Mouse (Mus musculus): Measurements from ENCODE around the gene Ppfibp1. TPM values are rescaled to one million over a fixed set of nuclear protein-coding genes. Genes with fewer than 3 reads are reported as not detected.

Gene Ppfibp1
- total RNA-seq, 2 experiments from 2014 or later: 0.42 to 1.5 TPM

GRCm38 (mm10) chr6:146979115-146979744 lies 90.9 kb downstream of the Ppfibp1 start:
- ATAC-seq (replicated peaks; ENCODE audit: low FRiP score, poor library complexity, severe bottlenecking): no peak

- ATAC-seq (replicated peaks; ENCODE audit: low FRiP score, poor library complexity, severe bottlenecking): no peak
Observed at GRCm38 (mm10) chr6:146979953-146980352, 91.7 kb downstream of the Ppfibp1 start.

GRCm38 (mm10) chr6:146981249-146981835 lies 93.1 kb downstream of the Ppfibp1 start:
- no peak for ATAC-seq (replicated peaks; ENCODE audit: low FRiP score, poor library complexity, severe bottlenecking)

- ATAC-seq (replicated peaks; ENCODE audit: low FRiP score, poor library complexity, severe bottlenecking): no peak
Observed at GRCm38 (mm10) chr6:146984569-146984968, 96.3 kb downstream of the Ppfibp1 start.

GRCm38 (mm10) chr6:146994236-146994635 lies 105.9 kb downstream of the Ppfibp1 start:
- no peak for ATAC-seq (replicated peaks; ENCODE audit: low FRiP score, poor library complexity, severe bottlenecking)

GRCm38 (mm10) chr6:146995391-146995790 lies 107.1 kb downstream of the Ppfibp1 start:
- ATAC-seq (replicated peaks; ENCODE audit: low FRiP score, poor library complexity, severe bottlenecking): no peak

- no peak for ATAC-seq (replicated peaks; ENCODE audit: low FRiP score, poor library complexity, severe bottlenecking)
Observed at GRCm38 (mm10) chr6:146995878-146996277, 107.6 kb downstream of the Ppfibp1 start.

GRCm38 (mm10) chr6:146997006-146997405 lies 108.7 kb downstream of the Ppfibp1 start:
- ATAC-seq (replicated peaks; ENCODE audit: low FRiP score, poor library complexity, severe bottlenecking): no peak

GRCm38 (mm10) chr6:146998710-146999109 lies 110.4 kb downstream of the Ppfibp1 start:
- ATAC-seq (replicated peaks; ENCODE audit: low FRiP score, poor library complexity, severe bottlenecking): no peak

- no peak for ATAC-seq (replicated peaks; ENCODE audit: low FRiP score, poor library complexity, severe bottlenecking)
Observed at GRCm38 (mm10) chr6:146999302-146999701, 111.0 kb downstream of the Ppfibp1 start.

- ATAC-seq (replicated peaks; ENCODE audit: low FRiP score, poor library complexity, severe bottlenecking): no peak
Observed at GRCm38 (mm10) chr6:146999755-147000154, 111.5 kb downstream of the Ppfibp1 start.

GRCm38 (mm10) chr6:147008148-147008547 lies 119.9 kb downstream of the Ppfibp1 start:
- no peak for ATAC-seq (replicated peaks; ENCODE audit: low FRiP score, poor library complexity, severe bottlenecking)

- ATAC-seq (replicated peaks; ENCODE audit: low FRiP score, poor library complexity, severe bottlenecking): no peak
Observed at GRCm38 (mm10) chr6:147010358-147010757, 122.1 kb downstream of the Ppfibp1 start.

GRCm38 (mm10) chr6:147010811-147011520 lies 122.7 kb downstream of the Ppfibp1 start:
- no peak for ATAC-seq (replicated peaks; ENCODE audit: low FRiP score, poor library complexity, severe bottlenecking)

- no peak for ATAC-seq (replicated peaks; ENCODE audit: low FRiP score, poor library complexity, severe bottlenecking)
Observed at GRCm38 (mm10) chr6:147011555-147011954, 123.3 kb downstream of the Ppfibp1 start.

GRCm38 (mm10) chr6:147011977-147012376 lies 123.7 kb downstream of the Ppfibp1 start:
- no peak for ATAC-seq (replicated peaks; ENCODE audit: low FRiP score, poor library complexity, severe bottlenecking)

- no peak for ATAC-seq (replicated peaks; ENCODE audit: low FRiP score, poor library complexity, severe bottlenecking)
Observed at GRCm38 (mm10) chr6:147013546-147013945, 125.3 kb downstream of the Ppfibp1 start.

GRCm38 (mm10) chr6:147017906-147018305 lies 129.6 kb downstream of the Ppfibp1 start:
- ATAC-seq (replicated peaks; ENCODE audit: low FRiP score, poor library complexity, severe bottlenecking): no peak

- ATAC-seq (replicated peaks; ENCODE audit: low FRiP score, poor library complexity, severe bottlenecking): no peak
Observed at GRCm38 (mm10) chr6:147018364-147018763, 130.1 kb downstream of the Ppfibp1 start.

- no peak for ATAC-seq (replicated peaks; ENCODE audit: low FRiP score, poor library complexity, severe bottlenecking)
Observed at GRCm38 (mm10) chr6:147021181-147021580, 132.9 kb downstream of the Ppfibp1 start.

Measured in erythroid progenitor cell, adult 5-6 weeks (primary cell).